Mouse (Mus musculus): ENCODE measurements around the gene Kansl1. TPM values are rescaled to one million over a fixed set of nuclear protein-coding genes. Genes with fewer than 3 reads are reported as not detected.

Gene Kansl1
- polyA plus RNA-seq, 1 experiment from 2014 or later, result 9.4 TPM

GRCm38 (mm10) chr11:104387284-104387683 lies 81.4 kb downstream of the Kansl1 start:
- no peak for ATAC-seq
- H3K4me2 ChIP-seq, result no peak overlapping the region
- WGBS (ENCODE audit: insufficient replicate concordance), result 82% methylated on average over 1 of the region's 1 CpGs
- H3K27me3 ChIP-seq (replicated peaks), result no peaks in the 10 kb centered on the region
- H3K4me1 ChIP-seq, result peaks cover 12% of the 10 kb centered on the region; the same call in 1 of the 2 replicates
- H3K9ac ChIP-seq, result no peak overlapping the region
- no peak overlapping the region for H3K4me3 ChIP-seq
- no peaks in the 10 kb centered on the region for H3K9me3 ChIP-seq (replicated peaks)
- H3K27ac ChIP-seq, result no peak overlapping the region
- 0 out of 2 replicates have a peak, but pooled peaks cover 3% of the 10 kb centered on the region for H3K36me3 ChIP-seq

- no peaks in the 10 kb centered on the region for H3K27me3 ChIP-seq (replicated peaks)
- ATAC-seq, result no peak
- no peak overlapping the region for H3K9ac ChIP-seq
- no peak overlapping the region for H3K27ac ChIP-seq
- no peaks in the 10 kb centered on the region for H3K9me3 ChIP-seq (replicated peaks)
- H3K4me2 ChIP-seq, result no peak overlapping the region
- 76% methylated on average over 1 of the region's 1 CpGs for WGBS (ENCODE audit: insufficient replicate concordance)
- H3K4me1 ChIP-seq, result peaks cover 16% of the 10 kb centered on the region; the same call in 1 of the 2 replicates
- no peak overlapping the region for H3K4me3 ChIP-seq
- 0 out of 2 replicates have a peak, but pooled peaks cover 3% of the 10 kb centered on the region for H3K36me3 ChIP-seq
These were observed 82.1 kb downstream of the Kansl1 start for GRCm38 (mm10) chr11:104386595-104386994.

- Histone ChIP-seq H3K9me3 (replicated peaks) (no peaks in the 10 kb centered on the region), H3K4me3 (no peak overlapping the region), H3K27me3 (replicated peaks) (no peaks in the 10 kb centered on the region), H3K4me2 (no peak overlapping the region), H3K4me1 (peaks cover 8% of the 10 kb centered on the region; the same call in 1 of the 2 replicates), H3K36me3 (no peaks in the 10 kb centered on the region; the same call in 1 of the 2 replicates), H3K27ac (no peak overlapping the region), H3K9ac (no peak overlapping the region)
- 79% methylated on average over 2 of the region's 2 CpGs for WGBS (ENCODE audit: insufficient replicate concordance)
- ATAC-seq, result no peak
These were observed 85.4 kb downstream of the Kansl1 start for GRCm38 (mm10) chr11:104383167-104383810.

GRCm38 (mm10) chr11:104381887-104382286 lies 86.8 kb downstream of the Kansl1 start:
- ATAC-seq, result no peak
- no peak overlapping the region for H3K4me2 ChIP-seq
- no peak overlapping the region for H3K4me3 ChIP-seq
- no peaks in the 10 kb centered on the region for H3K9me3 ChIP-seq (replicated peaks)
- H3K9ac ChIP-seq, result no peak overlapping the region
- no peaks in the 10 kb centered on the region for H3K27me3 ChIP-seq (replicated peaks)
- peaks cover 8% of the 10 kb centered on the region for H3K36me3 ChIP-seq
- no peak overlapping the region for H3K27ac ChIP-seq
- peaks cover 8% of the 10 kb centered on the region; the same call in 1 of the 2 replicates for H3K4me1 ChIP-seq
- WGBS (ENCODE audit: insufficient replicate concordance), result 79% methylated on average over 4 of the region's 4 CpGs

- no peak overlapping the region for H3K9ac ChIP-seq
- H3K27me3 ChIP-seq (replicated peaks), result no peaks in the 10 kb centered on the region
- no peak overlapping the region for H3K27ac ChIP-seq
- H3K4me1 ChIP-seq, result peaks cover 8% of the 10 kb centered on the region; the same call in 1 of the 2 replicates
- H3K9me3 ChIP-seq (replicated peaks), result no peaks in the 10 kb centered on the region
- no peak for ATAC-seq
- no peak overlapping the region for H3K4me2 ChIP-seq
- H3K36me3 ChIP-seq, result peaks cover 15% of the 10 kb centered on the region
- no peak overlapping the region for H3K4me3 ChIP-seq
- 73% methylated on average over 1 of the region's 1 CpGs for WGBS (ENCODE audit: insufficient replicate concordance)
These were observed 89.0 kb downstream of the Kansl1 start for GRCm38 (mm10) chr11:104379635-104380034.

- ATAC-seq, result no peak
- Histone ChIP-seq H3K9me3 (replicated peaks) (no peaks in the 10 kb centered on the region), H3K27me3 (replicated peaks) (no peaks in the 10 kb centered on the region), H3K4me2 (no peak overlapping the region), H3K9ac (no peak overlapping the region), H3K27ac (no peak overlapping the region), H3K4me3 (no peak overlapping the region), H3K4me1 (no peaks in the 10 kb centered on the region), H3K36me3 (peaks cover 35% of the 10 kb centered on the region)
- 86% methylated on average over 3 of the region's 3 CpGs for WGBS (ENCODE audit: insufficient replicate concordance)
These were observed 92.4 kb downstream of the Kansl1 start for GRCm38 (mm10) chr11:104376291-104376690.

GRCm38 (mm10) chr11:104367486-104368190 lies 101.0 kb downstream of the Kansl1 start:
- peaks cover 5% of the 10 kb centered on the region; the same call in 1 of the 2 replicates for H3K4me1 ChIP-seq
- ATAC-seq, result no peak
- H3K9me3 ChIP-seq (replicated peaks), result no peaks in the 10 kb centered on the region
- 58% methylated on average over 5 of the region's 5 CpGs for WGBS (ENCODE audit: insufficient replicate concordance)
- no peak overlapping the region for H3K4me3 ChIP-seq
- H3K36me3 ChIP-seq, result peaks cover 55% of the 10 kb centered on the region
- H3K9ac ChIP-seq, result no peak overlapping the region
- no peak overlapping the region for H3K4me2 ChIP-seq
- H3K27me3 ChIP-seq (replicated peaks), result no peaks in the 10 kb centered on the region
- H3K27ac ChIP-seq, result no peak overlapping the region

GRCm38 (mm10) chr11:104363823-104364600 lies 104.6 kb downstream of the Kansl1 start:
- Histone ChIP-seq H3K27me3 (replicated peaks) (no peaks in the 10 kb centered on the region), H3K4me1 (peaks cover 15% of the 10 kb centered on the region; the same call in 1 of the 2 replicates), H3K9me3 (replicated peaks) (no peaks in the 10 kb centered on the region), H3K9ac (no peak overlapping the region), H3K36me3 (peaks cover 48% of the 10 kb centered on the region), H3K4me3 (no peak overlapping the region), H3K27ac (no peak overlapping the region; the same call in 1 of the 2 replicates), H3K4me2 (no peak overlapping the region)
- WGBS (ENCODE audit: insufficient replicate concordance), result 81% methylated on average over 2 of the region's 2 CpGs
- ATAC-seq, result no peak

- H3K4me2 ChIP-seq, result no peak overlapping the region
- H3K36me3 ChIP-seq, result peaks cover 39% of the 10 kb centered on the region
- H3K27ac ChIP-seq, result no peak overlapping the region
- no peaks in the 10 kb centered on the region for H3K9me3 ChIP-seq (replicated peaks)
- no peak for ATAC-seq
- no peak overlapping the region for H3K9ac ChIP-seq
- no peak overlapping the region for H3K4me3 ChIP-seq
- no peaks in the 10 kb centered on the region for H3K27me3 ChIP-seq (replicated peaks)
- H3K4me1 ChIP-seq, result peaks cover 15% of the 10 kb centered on the region; the same call in 1 of the 2 replicates
- WGBS (ENCODE audit: insufficient replicate concordance), result 76% methylated on average over 1 of the region's 1 CpGs
These were observed 106.0 kb downstream of the Kansl1 start for GRCm38 (mm10) chr11:104362704-104363103.

- H3K4me3 ChIP-seq, result no peak overlapping the region
- no peak overlapping the region for H3K27ac ChIP-seq
- H3K4me2 ChIP-seq, result no peak overlapping the region
- H3K36me3 ChIP-seq, result peaks cover 40% of the 10 kb centered on the region
- peaks cover 15% of the 10 kb centered on the region; the same call in 1 of the 2 replicates for H3K4me1 ChIP-seq
- 14% methylated on average over 2 of the region's 2 CpGs for WGBS (ENCODE audit: insufficient replicate concordance)
- ATAC-seq, result no peak
- H3K27me3 ChIP-seq (replicated peaks), result no peaks in the 10 kb centered on the region
- no peak overlapping the region for H3K9ac ChIP-seq
- no peaks in the 10 kb centered on the region for H3K9me3 ChIP-seq (replicated peaks)
These were observed 106.9 kb downstream of the Kansl1 start for GRCm38 (mm10) chr11:104361790-104362189.

- H3K4me1 ChIP-seq, result no peaks in the 10 kb centered on the region
- WGBS (ENCODE audit: insufficient replicate concordance), result 50% methylated on average over 3 of the region's 3 CpGs
- no peak overlapping the region for H3K27ac ChIP-seq
- H3K36me3 ChIP-seq, result peaks cover 91% of the 10 kb centered on the region
- H3K9ac ChIP-seq, result no peak overlapping the region
- H3K4me3 ChIP-seq, result no peak overlapping the region
- no peak for ATAC-seq
- H3K27me3 ChIP-seq (replicated peaks), result no peaks in the 10 kb centered on the region
- H3K4me2 ChIP-seq, result no peak overlapping the region
- no peaks in the 10 kb centered on the region for H3K9me3 ChIP-seq (replicated peaks)
These were observed 121.7 kb downstream of the Kansl1 start for GRCm38 (mm10) chr11:104346931-104347330.

GRCm38 (mm10) chr11:104334946-104335345 lies 133.7 kb downstream of the Kansl1 start:
- H3K27me3 ChIP-seq (replicated peaks), result no peaks in the 10 kb centered on the region
- no peak for ATAC-seq
- peaks cover 78% of the 10 kb centered on the region for H3K36me3 ChIP-seq
- H3K9me3 ChIP-seq (replicated peaks), result no peaks in the 10 kb centered on the region
- no peak overlapping the region for H3K9ac ChIP-seq
- no peak overlapping the region for H3K4me3 ChIP-seq
- H3K4me1 ChIP-seq, result no peaks in the 10 kb centered on the region
- no peak overlapping the region for H3K4me2 ChIP-seq
- H3K27ac ChIP-seq, result no peak overlapping the region
- 89% methylated on average over 13 of the region's 13 CpGs for WGBS (ENCODE audit: insufficient replicate concordance)
